Mouse (Mus musculus): Measurements from ENCODE around the gene C1ql3. TPM values are rescaled to one million over a fixed set of nuclear protein-coding genes. Genes with fewer than 3 reads are reported as not detected.

C1ql3 gene
- polyA plus RNA-seq, 1 experiment from 2014 or later: 6.4 TPM

GRCm38 (mm10) chr2:13010460-13011341 is 905 bp downstream of the C1ql3 start:
- ATAC-seq (ENCODE audit: low read depth): peak; percentile 78
- Histone ChIP-seq H3K4me3 (ENCODE audit: low read depth, low read length) (peak overlapping the region; percentile 45), H3K9ac (replicated peaks; ENCODE audit: low read depth, low read length) (peak overlapping the region; percentile 52), H3K4me1 (ENCODE audit: control insufficient read depth, insufficient read depth, low read length) (0 out of 2 replicates have a peak, but pooled peaks cover 3% of the 10 kb centered on the region), H3K36me3 (ENCODE audit: control insufficient read depth, insufficient read depth, low read length) (no peaks in the 10 kb centered on the region), H3K27ac (ENCODE audit: low read depth, low read length) (peak overlapping the region; percentile 48; the same call in 1 of the 2 replicates), H3K27me3 (ENCODE audit: control insufficient read depth, insufficient read depth, low read length) (peaks cover 31% of the 10 kb centered on the region; the same call in 1 of the 2 replicates), H3K9me3 (ENCODE audit: control insufficient read depth, low read length) (no peaks in the 10 kb centered on the region), H3K4me2 (ENCODE audit: low read depth, low read length) (peak overlapping the region; percentile 98)
- WGBS: under 1% methylated on average over 57 of the region's 75 CpGs

DNA sequence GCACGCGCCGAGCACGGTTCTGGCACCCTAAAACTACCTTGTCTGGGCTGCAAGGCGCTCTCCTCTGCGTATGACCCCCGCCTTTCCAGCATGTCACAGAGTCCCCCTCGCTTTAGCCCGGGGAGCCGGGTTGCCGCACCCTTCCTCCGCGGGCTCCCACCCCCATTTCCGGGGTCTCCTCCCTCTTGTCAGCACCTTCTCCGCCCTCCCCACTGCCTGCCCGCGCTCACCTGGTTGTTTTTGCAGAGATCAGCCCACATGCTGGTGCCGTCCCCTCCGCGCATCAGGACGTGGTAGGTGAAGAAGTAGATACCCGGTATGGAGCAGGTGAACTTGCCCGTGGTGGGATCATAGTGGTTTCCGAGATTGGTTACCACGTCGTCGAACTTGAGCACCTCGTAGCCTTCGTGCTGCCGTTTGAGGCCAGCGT is 1.6 kb downstream of the C1ql3 start:
- ATAC-seq (ENCODE audit: low read depth): peak; percentile 31; the same call in 1 of the 2 replicates
- no peaks in the 10 kb centered on the region for H3K9me3 ChIP-seq (ENCODE audit: control insufficient read depth, low read length)
- 1% methylated on average over 31 of the region's 31 CpGs for WGBS
- peaks cover 31% of the 10 kb centered on the region; the same call in 1 of the 2 replicates for H3K27me3 ChIP-seq (ENCODE audit: control insufficient read depth, insufficient read depth, low read length)
- H3K27ac ChIP-seq (ENCODE audit: low read depth, low read length): peak overlapping the region; percentile 48
- peak overlapping the region; percentile 45 for H3K4me3 ChIP-seq (ENCODE audit: low read depth, low read length)
- 0 out of 2 replicates have a peak, but pooled peaks cover 3% of the 10 kb centered on the region for H3K4me1 ChIP-seq (ENCODE audit: control insufficient read depth, insufficient read depth, low read length)
- peak overlapping the region; percentile 52 for H3K9ac ChIP-seq (replicated peaks; ENCODE audit: low read depth, low read length)
- H3K4me2 ChIP-seq (ENCODE audit: low read depth, low read length): peak overlapping the region; percentile 98
- no peaks in the 10 kb centered on the region for H3K36me3 ChIP-seq (ENCODE audit: control insufficient read depth, insufficient read depth, low read length)

GRCm38 (mm10) chr2:13009261-13009972 is 2.2 kb downstream of the C1ql3 start:
- Histone ChIP-seq H3K4me2 (ENCODE audit: low read depth, low read length) (peak overlapping the region; percentile 98), H3K9ac (replicated peaks; ENCODE audit: low read depth, low read length) (peak overlapping the region; percentile 52; the same call in 1 of the 2 replicates), H3K4me1 (ENCODE audit: control insufficient read depth, insufficient read depth, low read length) (0 out of 2 replicates have a peak, but pooled peaks cover 3% of the 10 kb centered on the region), H3K27me3 (ENCODE audit: control insufficient read depth, insufficient read depth, low read length) (peaks cover 31% of the 10 kb centered on the region; the same call in 1 of the 2 replicates), H3K4me3 (ENCODE audit: low read depth, low read length) (peak overlapping the region; percentile 45), H3K36me3 (ENCODE audit: control insufficient read depth, insufficient read depth, low read length) (no peaks in the 10 kb centered on the region), H3K27ac (ENCODE audit: low read depth, low read length) (peak overlapping the region; percentile 48; the same call in 1 of the 2 replicates), H3K9me3 (ENCODE audit: control insufficient read depth, low read length) (no peaks in the 10 kb centered on the region)
- 7% methylated on average over 18 of the region's 18 CpGs for WGBS
- peak; percentile 29; the same call in 1 of the 2 replicates for ATAC-seq (ENCODE audit: low read depth)

DNA sequence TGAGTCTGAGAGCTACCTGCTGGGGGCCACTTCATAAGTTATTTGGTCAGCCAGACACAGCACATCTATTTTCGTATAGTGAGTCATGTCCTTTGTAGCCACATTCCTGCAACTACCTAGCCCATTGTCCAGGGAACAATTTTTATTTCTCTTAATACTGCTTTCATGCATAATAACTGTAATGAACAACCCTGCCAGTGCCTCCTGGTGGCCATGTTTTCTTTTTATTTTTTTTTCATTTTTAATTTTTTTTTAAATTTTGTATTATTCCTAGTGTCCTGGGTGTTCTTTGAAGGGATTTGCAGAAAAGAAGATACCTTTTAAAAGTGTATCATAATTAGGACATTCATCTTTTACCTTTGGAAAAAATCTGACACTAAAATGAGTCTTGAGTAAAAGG is 3.2 kb downstream of the C1ql3 start:
- Histone ChIP-seq H3K4me1 (ENCODE audit: control insufficient read depth, insufficient read depth, low read length) (0 out of 2 replicates have a peak, but pooled peaks cover 3% of the 10 kb centered on the region), H3K4me3 (ENCODE audit: low read depth, low read length) (no peak overlapping the region), H3K27ac (ENCODE audit: low read depth, low read length) (no peak overlapping the region), H3K9ac (replicated peaks; ENCODE audit: low read depth, low read length) (no peak overlapping the region), H3K4me2 (ENCODE audit: low read depth, low read length) (no peak overlapping the region), H3K9me3 (ENCODE audit: control insufficient read depth, low read length) (no peaks in the 10 kb centered on the region), H3K27me3 (ENCODE audit: control insufficient read depth, insufficient read depth, low read length) (peaks cover 31% of the 10 kb centered on the region; the same call in 1 of the 2 replicates), H3K36me3 (ENCODE audit: control insufficient read depth, insufficient read depth, low read length) (no peaks in the 10 kb centered on the region)
- no peak for ATAC-seq (ENCODE audit: low read depth)
- 82% methylated on average over 1 of the region's 1 CpGs for WGBS

GRCm38 (mm10) chr2:13000026-13000425 is 11.6 kb downstream of the C1ql3 start:
- 87% methylated on average over 2 of the region's 2 CpGs for WGBS

GRCm38 (mm10) chr2:12984901-12985732 is 26.5 kb downstream of the C1ql3 start:
- Histone ChIP-seq H3K9ac (replicated peaks; ENCODE audit: low read depth, low read length) (no peak overlapping the region), H3K4me3 (ENCODE audit: low read depth, low read length) (no peak overlapping the region), H3K27me3 (ENCODE audit: control insufficient read depth, insufficient read depth, low read length) (no peaks in the 10 kb centered on the region), H3K4me1 (ENCODE audit: control insufficient read depth, insufficient read depth, low read length) (no peaks in the 10 kb centered on the region), H3K9me3 (ENCODE audit: control insufficient read depth, low read length) (no peaks in the 10 kb centered on the region), H3K4me2 (ENCODE audit: low read depth, low read length) (no peak overlapping the region), H3K27ac (ENCODE audit: low read depth, low read length) (no peak overlapping the region), H3K36me3 (ENCODE audit: control insufficient read depth, insufficient read depth, low read length) (no peaks in the 10 kb centered on the region)
- ATAC-seq (ENCODE audit: low read depth): no peak
- 78% methylated on average over 4 of the region's 4 CpGs for WGBS

More at GRCm38 (mm10) chr2:13000026-13000425, 11.6 kb downstream of the C1ql3 start:
- H3K9me3 ChIP-seq (ENCODE audit: control insufficient read depth, low read length): no peaks in the 10 kb centered on the region
- no peaks in the 10 kb centered on the region for H3K36me3 ChIP-seq (ENCODE audit: control insufficient read depth, insufficient read depth, low read length)
- no peaks in the 10 kb centered on the region for H3K27me3 ChIP-seq (ENCODE audit: control insufficient read depth, insufficient read depth, low read length)
- H3K9ac ChIP-seq (replicated peaks; ENCODE audit: low read depth, low read length): no peak overlapping the region
- no peak for ATAC-seq (ENCODE audit: low read depth)
- H3K4me3 ChIP-seq (ENCODE audit: low read depth, low read length): no peak overlapping the region
- H3K4me2 ChIP-seq (ENCODE audit: low read depth, low read length): no peak overlapping the region
- no peaks in the 10 kb centered on the region for H3K4me1 ChIP-seq (ENCODE audit: control insufficient read depth, insufficient read depth, low read length)
- no peak overlapping the region for H3K27ac ChIP-seq (ENCODE audit: low read depth, low read length)

GRCm38 (mm10) chr2:12978771-12979170 is 32.8 kb downstream of the C1ql3 start:
- no peaks in the 10 kb centered on the region for H3K9me3 ChIP-seq (ENCODE audit: control insufficient read depth, low read length)
- 73% methylated on average over 4 of the region's 4 CpGs for WGBS

DNA sequence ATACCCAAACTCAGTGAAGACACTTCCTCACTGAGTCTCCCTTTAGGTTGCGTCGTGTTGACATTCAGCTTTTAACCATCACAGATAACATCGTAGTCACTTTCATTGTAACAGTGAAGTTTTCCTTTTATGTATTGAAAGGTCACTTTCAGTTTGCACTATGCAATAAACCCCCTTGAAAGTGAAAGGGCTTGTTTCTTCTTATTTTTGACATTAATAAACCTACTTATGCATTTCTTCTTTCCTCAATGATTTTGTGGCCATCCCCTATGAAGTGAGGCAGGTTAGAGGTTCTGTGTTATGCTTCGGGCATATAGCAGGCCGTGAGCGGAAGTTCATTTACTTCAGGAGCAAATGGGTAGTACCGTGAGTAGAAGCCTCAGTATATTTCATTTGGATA is 34.2 kb downstream of the C1ql3 start:
- Histone ChIP-seq H3K4me1 (ENCODE audit: control insufficient read depth, insufficient read depth, low read length) (no peaks in the 10 kb centered on the region), H3K36me3 (ENCODE audit: control insufficient read depth, insufficient read depth, low read length) (no peaks in the 10 kb centered on the region), H3K27ac (ENCODE audit: low read depth, low read length) (no peak overlapping the region), H3K4me3 (ENCODE audit: low read depth, low read length) (no peak overlapping the region), H3K9me3 (ENCODE audit: control insufficient read depth, low read length) (no peaks in the 10 kb centered on the region), H3K4me2 (ENCODE audit: low read depth, low read length) (no peak overlapping the region), H3K9ac (replicated peaks; ENCODE audit: low read depth, low read length) (no peak overlapping the region), H3K27me3 (ENCODE audit: control insufficient read depth, insufficient read depth, low read length) (no peaks in the 10 kb centered on the region)
- WGBS: 88% methylated on average over 7 of the region's 7 CpGs
- no peak for ATAC-seq (ENCODE audit: low read depth)

More at GRCm38 (mm10) chr2:12978771-12979170, 32.8 kb downstream of the C1ql3 start:
- Histone ChIP-seq H3K27ac (ENCODE audit: low read depth, low read length) (no peak overlapping the region), H3K4me3 (ENCODE audit: low read depth, low read length) (no peak overlapping the region), H3K4me1 (ENCODE audit: control insufficient read depth, insufficient read depth, low read length) (no peaks in the 10 kb centered on the region), H3K36me3 (ENCODE audit: control insufficient read depth, insufficient read depth, low read length) (no peaks in the 10 kb centered on the region), H3K27me3 (ENCODE audit: control insufficient read depth, insufficient read depth, low read length) (no peaks in the 10 kb centered on the region), H3K4me2 (ENCODE audit: low read depth, low read length) (no peak overlapping the region), H3K9ac (replicated peaks; ENCODE audit: low read depth, low read length) (no peak overlapping the region)
- no peak for ATAC-seq (ENCODE audit: low read depth)
